Mouse (Mus musculus) neutrophil, adult 59 days (primary cell): ENCODE results near the gene Itm2b. TPM values are rescaled to one million over a fixed set of nuclear protein-coding genes. Genes with fewer than 3 reads are reported as not detected.

Source experiments
- total RNA-seq, 2 experiments: library from RNA; stranded (reverse); gene quantifications; 1 replicate in 1 of 2; 2 replicates in 1 of 2; pipeline ENCODE4 v1.2.4; 2023

Gene Itm2b
- 1,000 to 10,000 TPM; 1,089 to 1,123 TPM for total RNA-seq

GRCm38 (mm10) chr14:73384913-73385719, at the start of gene Itm2b:
Itm2b (minus strand) TSS chr14:73385289.

DNA sequence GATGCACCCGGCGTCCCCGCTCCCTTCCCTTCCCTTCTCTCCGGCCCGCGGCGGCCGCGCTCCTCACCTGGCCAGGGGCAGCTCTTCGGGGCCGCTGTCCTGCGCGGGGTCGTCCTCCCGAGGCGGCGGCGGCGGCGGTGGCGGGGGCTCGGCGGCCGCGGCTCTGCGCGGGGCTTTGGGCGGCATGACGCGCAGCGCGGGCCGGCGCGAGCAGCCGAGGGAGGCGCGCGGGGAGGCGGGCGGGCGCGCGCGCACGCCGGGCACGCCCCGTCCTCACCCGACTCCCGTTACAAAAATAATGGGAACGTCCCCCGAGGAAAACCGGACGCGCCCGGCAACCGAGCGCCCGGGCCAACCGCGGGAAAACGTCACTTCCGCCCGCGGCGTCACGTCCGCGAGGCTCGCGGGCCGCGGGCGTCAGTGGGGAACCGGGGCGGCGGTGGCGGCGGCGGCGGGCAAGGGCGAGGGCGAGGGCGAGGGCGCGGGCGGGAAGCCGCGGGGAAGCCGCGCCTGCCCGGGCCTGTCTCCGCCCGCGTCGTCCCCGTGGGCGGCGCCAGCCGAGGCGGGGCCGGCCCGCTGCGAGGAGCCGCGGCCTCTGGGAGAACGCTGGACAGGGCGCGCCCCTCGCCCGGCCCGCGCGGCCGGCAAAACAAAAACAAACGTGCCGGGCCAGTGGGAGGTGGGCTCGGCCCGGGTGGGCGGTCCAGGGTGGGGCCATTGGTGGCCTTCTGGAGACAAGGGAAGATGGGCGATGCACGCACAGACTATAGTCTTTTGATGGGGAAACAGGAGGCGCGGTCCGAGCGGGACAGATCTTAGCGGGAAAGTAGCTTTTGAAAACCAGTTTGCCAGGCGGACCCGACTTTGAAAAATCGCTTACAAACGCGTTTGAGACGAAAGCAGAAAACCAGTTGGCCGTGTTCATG, 59.4 kb downstream of the Itm2b start, which contains the start of gene Rb1:
Rb1 (minus strand) TSS at position 367 of the 926 bp plus-strand sequence.

Other genes starting within 250 kb of the Itm2b start
- 10 to 100 TPM; 15.9 to 21.9 TPM for gene Lpar6, start 147.4 kb downstream of the Itm2b start, total RNA-seq
- gene Rb1, start 59.5 kb downstream of the Itm2b start, total RNA-seq: 10 to 100 TPM; 58.1 to 58.8 TPM
- 10 to 100 TPM; 27.6 to 29.8 TPM for gene Med4, start 124.7 kb upstream of the Itm2b start, total RNA-seq
- 10 to 100 TPM; 28.8 to 32.1 TPM for gene Sucla2, start 140.0 kb upstream of the Itm2b start, total RNA-seq
- gene Nudt15, start 163.0 kb upstream of the Itm2b start, total RNA-seq: 1 to 10 TPM; 3.7 to 4.5 TPM